Mouse (Mus musculus) limb, embryonic 14.5 days (tissue): ENCODE measurements around the gene 4930564D02Rik. TPM values are rescaled to one million over a fixed set of nuclear protein-coding genes. Genes with fewer than 3 reads are reported as not detected.

Experiments
- ATAC-seq: fragments of 200-750 bp; cut with Nextera tagmentation; 2 replicates; pipeline ENCODE4 v1.8.0; 2017; ENCODE audit warnings: low read depth, moderate number of reproducible peaks, moderate TSS enrichment; ENCODE audit not compliant: low FRiP score
- DNase-seq: peaks from one replicate; pipeline ENCODE4 v3.0.0-alpha.2; 2015; ENCODE audit warnings: low spot score
- H3K27ac ChIP-seq: fragments of 300-500 bp; sonication (generic); replicated peaks from 2 replicates; pipeline ENCODE4 v1.5.1; 2014; ENCODE audit warnings: low read depth, mild to moderate bottlenecking, low read length, moderate library complexity, mixed read lengths
- H3K27me3 ChIP-seq: fragments of 300-500 bp; sonication (generic); 2 replicates; pipeline ENCODE4 v1.6.1; 2014; ENCODE audit warnings: low read length, mixed read lengths; ENCODE audit not compliant: control insufficient read depth, insufficient read depth
- H3K36me3 ChIP-seq: fragments of 300-500 bp; sonication (generic); 2 replicates; pipeline ENCODE4 v1.6.1; 2014; ENCODE audit warnings: mild to moderate bottlenecking, low read length, moderate library complexity, mixed read lengths; ENCODE audit not compliant: control insufficient read depth, insufficient read depth
- H3K4me1 ChIP-seq: fragments of 300-500 bp; sonication (generic); 2 replicates; pipeline ENCODE4 v1.6.1; 2014; ENCODE audit warnings: antibody characterized with exemption, low read length, mixed read lengths; ENCODE audit not compliant: control insufficient read depth, insufficient read depth
- H3K4me2 ChIP-seq: fragments of 300-500 bp; sonication (generic); replicated peaks from 2 replicates; pipeline ENCODE4 v1.6.1; 2014; ENCODE audit warnings: low read depth, mild to moderate bottlenecking, low read length, moderate library complexity; ENCODE audit not compliant: severe bottlenecking
- H3K4me3 ChIP-seq: fragments of 300-500 bp; sonication (generic); replicated peaks from 2 replicates; pipeline ENCODE4 v1.5.1; 2014; ENCODE audit warnings: low read length
- H3K9ac ChIP-seq: fragments of 300-500 bp; sonication (generic); 2 replicates; pipeline ENCODE4 v1.6.1; 2014; ENCODE audit warnings: mild to moderate bottlenecking, low read depth, low read length, moderate library complexity; ENCODE audit not compliant: severe bottlenecking
- H3K9me3 ChIP-seq: fragments of 300-500 bp; sonication (generic); 2 replicates; pipeline ENCODE4 v1.6.1; 2016; ENCODE audit warnings: low read length; ENCODE audit not compliant: control insufficient read depth
- POLR2A ChIP-seq: fragments of 200-500 bp; IDR thresholded peaks from 2 replicates; pipeline ENCODE4 v1.8.0; 2012; ENCODE audit warnings: inconsistent platforms, mild to moderate bottlenecking, moderate library complexity, borderline replicate concordance; ENCODE audit not compliant: insufficient read depth, insufficient read length; ENCODE audit errors: extremely low read depth
- WGBS: fragments of 180-500 bp; shearing (Covaris S2); extraction: QIAGEN DNeasy Blood & Tissue Kit; methylation state at CpG from one replicate; pipeline ENCODE4 v1.1.7; 2014; 5-methylcytosine and 5-hydroxymethylcytosine counted together
- polyA plus RNA-seq, 2 experiments: library from polyadenylated mRNA; depleted of rRNA in 1 of 2; stranded (reverse) in 1 of 2; unstranded in 1 of 2; fragments of >200 nt; fragmentation: Nextera tagmentation in 1 of 2; extraction: Ambion mirVana in 1 of 2; gene quantifications; 2 replicates each; pipeline versions ENCODE4 v1.2.1 to v1.2.3; 2012 to 2014

The 4930564D02Rik gene
- polyA plus RNA-seq, 2 experiments = not detected

DNA sequence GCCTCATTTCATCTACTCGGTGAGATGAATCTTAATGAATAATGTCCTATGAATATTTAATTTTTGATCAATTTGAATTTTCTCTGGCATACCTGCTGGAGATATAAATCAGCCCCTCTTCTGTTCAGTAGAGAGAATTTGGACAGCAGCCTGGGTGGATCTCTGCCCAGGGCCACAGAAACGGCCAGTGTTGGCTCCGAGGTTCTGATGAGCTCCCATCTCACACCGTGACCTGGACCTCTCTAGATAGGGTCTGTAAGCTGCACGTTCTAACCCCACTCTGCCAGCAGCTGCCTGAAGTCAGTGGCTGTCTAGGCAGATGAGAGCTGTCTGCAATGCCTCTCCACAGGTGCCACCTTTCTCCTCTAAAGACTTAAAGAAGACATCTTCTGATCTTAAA is 28.4 kb downstream of the 4930564D02Rik start:
- Histone ChIP-seq H3K9me3 (no peaks in the 10 kb centered on the region), H3K27ac (no peak overlapping the region), H3K9ac (no peak overlapping the region), H3K4me2 (no peak overlapping the region), H3K36me3 (no peaks in the 10 kb centered on the region), H3K4me1 (no peaks in the 10 kb centered on the region), H3K4me3 (no peak overlapping the region), H3K27me3 (no peaks in the 10 kb centered on the region)
- DNase-seq (no peak), ATAC-seq (no peak)
- 82% methylated on average over 5 of the region's 5 CpGs for WGBS
- TF ChIP-seq POLR2A = no peak

DNA sequence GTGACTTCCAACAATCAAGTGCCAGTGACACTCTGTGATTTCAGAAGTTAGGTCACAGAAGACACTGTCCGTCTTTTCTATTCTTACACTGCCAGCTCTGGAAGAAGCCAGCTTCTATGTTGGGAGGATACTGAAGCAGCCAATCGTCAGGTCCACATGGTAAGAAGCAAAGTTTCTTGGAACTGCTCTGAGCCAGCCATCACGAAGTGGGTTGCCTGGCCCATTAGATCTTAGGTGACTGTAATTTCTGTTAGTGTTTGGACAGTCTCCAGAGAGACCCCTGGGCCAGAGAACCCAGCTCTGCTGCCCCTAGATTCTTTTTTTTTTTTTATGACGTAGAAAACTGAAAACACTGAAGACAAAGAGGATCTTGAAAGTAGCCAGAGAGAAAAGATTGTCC is 30.9 kb downstream of the 4930564D02Rik start:
- TF ChIP-seq POLR2A = no peak
- no peaks in the 10 kb centered on the region for H3K9me3 ChIP-seq
- no peaks in the 10 kb centered on the region for H3K4me1 ChIP-seq
- no peaks in the 10 kb centered on the region for H3K36me3 ChIP-seq
- H3K27me3 ChIP-seq = no peaks in the 10 kb centered on the region
- H3K4me2 ChIP-seq = no peak overlapping the region
- no peak overlapping the region for H3K9ac ChIP-seq
- H3K4me3 ChIP-seq = no peak overlapping the region
- no peak for DNase-seq
- ATAC-seq = no peak
- no peak overlapping the region for H3K27ac ChIP-seq
- 77% methylated on average over 4 of the region's 4 CpGs for WGBS

DNA sequence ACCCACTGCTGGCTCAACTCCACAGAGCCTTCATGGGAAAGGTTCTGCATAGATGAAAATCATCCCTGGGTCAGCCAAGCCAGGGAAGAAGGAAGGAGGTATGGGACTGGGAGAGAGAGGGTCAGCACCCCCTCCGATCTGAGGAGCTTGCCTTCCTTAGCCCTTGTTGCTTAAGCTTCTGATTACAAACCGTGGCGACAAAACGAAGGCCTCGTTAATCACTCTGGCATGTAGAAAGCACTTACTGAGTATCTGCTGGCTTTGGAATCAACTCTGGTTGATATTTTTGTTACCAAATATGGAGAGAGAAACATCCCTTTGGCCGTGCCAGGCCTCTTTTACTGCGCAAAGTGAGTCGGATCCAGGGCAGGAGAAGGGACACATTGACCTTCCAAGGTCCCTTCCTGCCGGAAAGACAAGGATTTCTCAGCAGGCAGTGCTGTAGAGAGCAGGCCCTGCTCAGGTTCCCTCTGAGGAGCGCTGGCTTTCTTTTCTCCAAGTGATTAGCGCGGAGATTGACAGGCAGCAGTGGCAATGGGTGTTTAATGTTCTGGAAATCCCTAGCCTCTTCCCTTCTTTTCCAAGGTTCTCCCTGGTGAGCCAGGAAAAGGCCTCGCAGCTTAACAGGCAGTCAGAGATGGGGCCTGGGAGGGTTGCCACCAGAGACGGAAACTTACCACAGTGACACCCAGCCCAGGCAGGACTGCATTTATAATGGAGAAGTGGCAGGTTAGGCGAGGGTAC is 33.1 kb downstream of the 4930564D02Rik start:
- Histone ChIP-seq H3K27ac (no peak overlapping the region), H3K4me3 (no peak overlapping the region), H3K4me2 (no peak overlapping the region), H3K9me3 (no peaks in the 10 kb centered on the region), H3K9ac (no peak overlapping the region), H3K36me3 (no peaks in the 10 kb centered on the region), H3K27me3 (no peaks in the 10 kb centered on the region), H3K4me1 (no peaks in the 10 kb centered on the region)
- no peak for TF ChIP-seq POLR2A
- WGBS = 35% methylated on average over 15 of the region's 15 CpGs
- DNase-seq = no peak
- ATAC-seq = no peak

DNA sequence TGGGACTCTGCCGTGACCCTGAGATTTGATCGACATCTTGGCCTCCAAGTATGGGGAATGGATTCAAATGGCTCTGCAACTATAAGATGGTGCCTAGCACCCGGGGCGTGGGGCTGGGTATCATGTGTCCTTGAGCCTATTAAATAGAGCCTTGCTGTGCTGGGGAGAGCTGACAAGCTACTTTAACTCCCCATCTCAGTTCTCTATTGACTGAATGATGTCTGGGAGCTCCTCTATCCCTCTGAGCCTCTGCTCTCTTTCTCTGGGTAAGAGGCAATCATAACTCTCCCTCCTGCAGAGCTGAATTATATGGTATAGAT is 33.6 kb downstream of the 4930564D02Rik start:
- H3K27ac ChIP-seq = no peak overlapping the region
- no peak for ATAC-seq
- no peak for TF ChIP-seq POLR2A
- no peak overlapping the region for H3K4me2 ChIP-seq
- H3K36me3 ChIP-seq = no peaks in the 10 kb centered on the region
- WGBS = 77% methylated on average over 4 of the region's 4 CpGs
- no peak for DNase-seq
- no peak overlapping the region for H3K4me3 ChIP-seq
- no peaks in the 10 kb centered on the region for H3K9me3 ChIP-seq
- no peak overlapping the region for H3K9ac ChIP-seq
- H3K4me1 ChIP-seq = no peaks in the 10 kb centered on the region
- no peaks in the 10 kb centered on the region for H3K27me3 ChIP-seq

DNA sequence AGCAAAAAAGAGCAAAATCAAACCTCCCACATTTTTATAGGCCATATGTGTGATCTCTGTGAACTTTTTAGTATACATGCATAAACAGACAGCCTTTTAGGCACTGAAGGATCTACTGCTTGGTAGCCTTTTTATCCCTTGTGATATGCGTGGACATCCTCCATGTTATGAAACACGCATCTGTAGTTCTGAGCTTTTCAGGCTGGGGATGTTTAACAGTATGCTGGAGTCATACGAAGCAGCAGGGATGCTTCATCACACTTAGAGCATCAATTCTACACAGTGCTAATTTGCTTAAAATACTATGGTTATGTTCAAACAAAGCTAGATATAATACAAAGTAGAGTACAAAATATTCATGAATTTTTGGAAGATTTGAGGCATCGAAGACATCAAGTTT is 39.2 kb downstream of the 4930564D02Rik start:
- H3K4me3 ChIP-seq = no peak overlapping the region
- DNase-seq (no peak), ATAC-seq (no peak)
- H3K9ac ChIP-seq = no peak overlapping the region
- H3K4me1 ChIP-seq = no peaks in the 10 kb centered on the region
- no peak overlapping the region for H3K27ac ChIP-seq
- no peaks in the 10 kb centered on the region for H3K36me3 ChIP-seq
- H3K27me3 ChIP-seq = no peaks in the 10 kb centered on the region
- H3K4me2 ChIP-seq = no peak overlapping the region
- no peaks in the 10 kb centered on the region for H3K9me3 ChIP-seq
- no peak for TF ChIP-seq POLR2A
- WGBS = 88% methylated on average over 4 of the region's 4 CpGs
